Mouse (Mus musculus) megakaryocyte, embryonic 14.5 days (primary cell): Measurements from ENCODE around the gene 2610528J11Rik. TPM values are rescaled to one million over a fixed set of nuclear protein-coding genes. Genes with fewer than 3 reads are reported as not detected.
A peak's percentile ranks its signal among the peaks of the same experiment; 100 is the strongest.

Experiments used
- H3K27me3 ChIP-seq: replicated peaks from 2 replicates; pipeline ENCODE3; 2012; ENCODE audit warnings: inconsistent platforms
- H3K36me3 ChIP-seq: replicated peaks from 2 replicates; pipeline ENCODE3; 2012; ENCODE audit warnings: low read length, inconsistent platforms, mixed read lengths
- H3K4me1 ChIP-seq: 2 replicates; pipeline ENCODE4 v1.6.1; 2012; ENCODE audit warnings: inconsistent platforms
- H3K4me3 ChIP-seq: replicated peaks from 2 replicates; pipeline ENCODE3; 2012; ENCODE audit warnings: moderate library complexity, mild to moderate bottlenecking, inconsistent platforms
- H3K9me3 ChIP-seq: 2 replicates; pipeline ENCODE4 v1.6.1; 2012; ENCODE audit warnings: inconsistent platforms
- FLI1 ChIP-seq: IDR thresholded peaks from 2 replicates; pipeline ENCODE4 v1.6.1; 2012; ENCODE audit warnings: low read length, inconsistent platforms, mixed read lengths
- GATA1 ChIP-seq: IDR thresholded peaks from 3 replicates; pipeline ENCODE4 v1.6.1; 2012; ENCODE audit warnings: mixed read lengths, low read length, inconsistent platforms, borderline replicate concordance
- polyA plus RNA-seq: library from polyadenylated mRNA; stranded (reverse); fragments of >175 nt; gene quantifications from 2 replicates; pipeline ENCODE4 v1.2.3, GENCODE M21; 2012; ENCODE audit warnings: low replicate concordance; ENCODE audit not compliant: insufficient read depth

Gene 2610528J11Rik
- polyA plus RNA-seq, 1 experiment: 160 TPM

GRCm38 (mm10) chr4:118564062-118564925 lies 37.5 kb downstream of the 2610528J11Rik start:
- H3K4me3 ChIP-seq: peak overlapping the region; percentile 20
- TF ChIP-seq GATA1 (no peak), FLI1 (no peak)
- H3K27me3 ChIP-seq: peaks cover 57% of the 10 kb centered on the region
- H3K36me3 ChIP-seq: no peaks in the 10 kb centered on the region
- peaks cover 19% of the 10 kb centered on the region for H3K4me1 ChIP-seq
- H3K9me3 ChIP-seq: peaks cover 8% of the 10 kb centered on the region

- peaks cover 8% of the 10 kb centered on the region for H3K9me3 ChIP-seq
- TF ChIP-seq FLI1 (no peak), GATA1 (no peak)
- H3K36me3 ChIP-seq: no peaks in the 10 kb centered on the region
- H3K4me3 ChIP-seq: no peak overlapping the region
- H3K4me1 ChIP-seq: peaks cover 19% of the 10 kb centered on the region
- peaks cover 62% of the 10 kb centered on the region for H3K27me3 ChIP-seq
Measured at GRCm38 (mm10) chr4:118564926-118565279, 38.1 kb downstream of the 2610528J11Rik start.

- TF ChIP-seq GATA1: no peak
- TF ChIP-seq FLI1: no peak
- peaks cover 8% of the 10 kb centered on the region for H3K9me3 ChIP-seq
- no peak overlapping the region for H3K4me3 ChIP-seq
- no peaks in the 10 kb centered on the region for H3K36me3 ChIP-seq
- peaks cover 64% of the 10 kb centered on the region for H3K27me3 ChIP-seq
- H3K4me1 ChIP-seq: peaks cover 19% of the 10 kb centered on the region
Measured at GRCm38 (mm10) chr4:118566161-118566676, 39.4 kb downstream of the 2610528J11Rik start.

GRCm38 (mm10) chr4:118568709-118569108 lies 41.9 kb downstream of the 2610528J11Rik start:
- Histone ChIP-seq H3K9me3 (no peaks in the 10 kb centered on the region), H3K4me1 (peaks cover 19% of the 10 kb centered on the region), H3K36me3 (no peaks in the 10 kb centered on the region), H3K27me3 (peaks cover 72% of the 10 kb centered on the region), H3K4me3 (no peak overlapping the region)
- no peak for TF ChIP-seq FLI1
- TF ChIP-seq GATA1: no peak

- TF ChIP-seq FLI1 (no peak), GATA1 (no peak)
- peaks cover 19% of the 10 kb centered on the region for H3K4me1 ChIP-seq
- peaks cover 73% of the 10 kb centered on the region for H3K27me3 ChIP-seq
- no peaks in the 10 kb centered on the region for H3K36me3 ChIP-seq
- H3K4me3 ChIP-seq: no peak overlapping the region
- H3K9me3 ChIP-seq: no peaks in the 10 kb centered on the region
Measured at GRCm38 (mm10) chr4:118569320-118569719, 42.5 kb downstream of the 2610528J11Rik start.

- H3K4me1 ChIP-seq: peaks cover 8% of the 10 kb centered on the region
- H3K36me3 ChIP-seq: no peaks in the 10 kb centered on the region
- peaks cover 91% of the 10 kb centered on the region for H3K27me3 ChIP-seq
- H3K9me3 ChIP-seq: no peaks in the 10 kb centered on the region
- no peak for TF ChIP-seq FLI1
- no peak for TF ChIP-seq GATA1
- no peak overlapping the region for H3K4me3 ChIP-seq
Measured at GRCm38 (mm10) chr4:118571441-118571840, 44.6 kb downstream of the 2610528J11Rik start.

- Histone ChIP-seq H3K4me3 (no peak overlapping the region), H3K27me3 (peaks cover 83% of the 10 kb centered on the region), H3K36me3 (no peaks in the 10 kb centered on the region), H3K9me3 (peaks cover 12% of the 10 kb centered on the region), H3K4me1 (peaks cover 9% of the 10 kb centered on the region; the same call in 1 of the 2 replicates)
- TF ChIP-seq FLI1 (no peak), GATA1 (no peak)
Measured at GRCm38 (mm10) chr4:118576097-118576496, 49.3 kb downstream of the 2610528J11Rik start.

GRCm38 (mm10) chr4:118579313-118579712 lies 52.5 kb downstream of the 2610528J11Rik start:
- Histone ChIP-seq H3K4me1 (peaks cover 9% of the 10 kb centered on the region; the same call in 1 of the 2 replicates), H3K4me3 (no peak overlapping the region), H3K27me3 (peaks cover 57% of the 10 kb centered on the region), H3K9me3 (peaks cover 12% of the 10 kb centered on the region), H3K36me3 (no peaks in the 10 kb centered on the region)
- no peak for TF ChIP-seq FLI1
- TF ChIP-seq GATA1: no peak

Other genes starting within 250 kb of the 2610528J11Rik start
- gene Ptprf, start 235.6 kb upstream of the 2610528J11Rik start, polyA plus RNA-seq: 0.41 and 1.1 TPM in 2 replicates
- 23.1 and 33.1 TPM in 2 replicates for gene Szt2, start 117.7 kb upstream of the 2610528J11Rik start, polyA plus RNA-seq
- gene Med8, start 117.7 kb upstream of the 2610528J11Rik start, polyA plus RNA-seq: 12.6 and 39.3 TPM in 2 replicates
- 148 and 265 TPM in 2 replicates for gene Elovl1, start 98.9 kb upstream of the 2610528J11Rik start, polyA plus RNA-seq
- 89.0 and 104 TPM in 2 replicates for gene Cdc20, start 89.6 kb upstream of the 2610528J11Rik start, polyA plus RNA-seq
- gene Mpl, start 69.5 kb upstream of the 2610528J11Rik start, polyA plus RNA-seq: 425 and 2,158 TPM in 2 replicates
- 32.0 and 48.6 TPM in 2 replicates for gene Tie1, start 36.9 kb upstream of the 2610528J11Rik start, polyA plus RNA-seq
- gene Tmem125, start 17.0 kb downstream of the 2610528J11Rik start, polyA plus RNA-seq: 0.22 TPM in 1 of 2 replicates, not detected in the other
- gene Cfap57, start 93.8 kb downstream of the 2610528J11Rik start, polyA plus RNA-seq: not detected in 2 replicates
- gene Ebna1bp2, start 93.8 kb downstream of the 2610528J11Rik start, polyA plus RNA-seq: 1.1 and 21.0 TPM in 2 replicates
- gene Olfr62, start 132.0 kb downstream of the 2610528J11Rik start, polyA plus RNA-seq: 0.08 TPM in 1 of 2 replicates, not detected in the other
- gene Olfr1342, start 165.8 kb downstream of the 2610528J11Rik start, polyA plus RNA-seq: not detected in 2 replicates
- not detected in 2 replicates for gene Olfr1341, start 176.5 kb downstream of the 2610528J11Rik start, polyA plus RNA-seq
- not detected in 2 replicates for gene Olfr1340, start 193.1 kb downstream of the 2610528J11Rik start, polyA plus RNA-seq
- not detected in 2 replicates for gene Olfr1339, start 205.2 kb downstream of the 2610528J11Rik start, polyA plus RNA-seq
- 0.03 TPM in 1 of 2 replicates, not detected in the other for gene Olfr1338, start 231.7 kb downstream of the 2610528J11Rik start, polyA plus RNA-seq